Mouse (Mus musculus) CH12.LX (cell line): ENCODE measurements around the gene Prkaa1. TPM values are rescaled to one million over a fixed set of nuclear protein-coding genes. Genes with fewer than 3 reads are reported as not detected.

Experiments
- DNase-seq: peaks from one replicate; pipeline ENCODE4 v3.0.0-alpha.2; 2013; ENCODE audit errors: extremely low read depth
- H3K27ac ChIP-seq: 2 replicates; pipeline ENCODE4 v1.5.1; 2012; ENCODE audit warnings: low read depth, mild to moderate bottlenecking, control low read depth, moderate library complexity; ENCODE audit not compliant: insufficient read depth
- H3K27me3 ChIP-seq: replicated peaks from 2 replicates; pipeline ENCODE3; 2012; ENCODE audit warnings: inconsistent platforms
- H3K36me3 ChIP-seq, 2 experiments: replicated peaks in 1 of 2; 2 replicates each; pipeline versions ENCODE3 to v1.6.1; 2012; ENCODE audit warnings: inconsistent platforms in 1 of 2, low read length in 1 of 2, mild to moderate bottlenecking in 1 of 2, mixed read lengths in 1 of 2, moderate library complexity in 1 of 2; ENCODE audit not compliant: control insufficient read depth in 1 of 2, insufficient read depth in 1 of 2
- H3K4me1 ChIP-seq, 2 experiments: 2 replicates each; pipeline ENCODE4 v1.6.1; 2012; ENCODE audit warnings: inconsistent platforms in 1 of 2, moderate library complexity in 1 of 2; ENCODE audit not compliant: insufficient read depth in 2 of 2, control insufficient read depth in 1 of 2
- H3K4me2 ChIP-seq: 2 replicates; pipeline ENCODE4 v1.6.1; 2012; ENCODE audit warnings: low read depth, mild to moderate bottlenecking, control low read depth; ENCODE audit not compliant: poor library complexity, insufficient read depth, severe bottlenecking
- H3K4me3 ChIP-seq, 3 experiments: fragments of 150-350 bp in 1 of 3; sonication (generic) in 1 of 3; replicated peaks in 1 of 3; 2 replicates each; pipeline versions ENCODE3 to v1.5.1; 2011 to 2012; ENCODE audit warnings: low read depth in 2 of 3, low read length in 2 of 3, mild to moderate bottlenecking in 2 of 3, moderate library complexity in 2 of 3, control low read depth in 1 of 3, improper control_type of control experiment in 1 of 3, inconsistent platforms in 1 of 3, mixed read lengths in 1 of 3; ENCODE audit not compliant: poor library complexity in 1 of 3
- H3K79me2 ChIP-seq: replicated peaks from 2 replicates; pipeline ENCODE4 v1.6.1; 2012; ENCODE audit warnings: mild to moderate bottlenecking, moderate library complexity; ENCODE audit not compliant: control insufficient read depth, poor library complexity, insufficient read depth, severe bottlenecking; ENCODE audit errors: extremely low read depth
- H3K9ac ChIP-seq: 2 replicates; pipeline ENCODE4 v1.6.1; 2012; ENCODE audit warnings: low read depth, mild to moderate bottlenecking, control low read depth, moderate library complexity; ENCODE audit not compliant: insufficient read depth
- H3K9me3 ChIP-seq: replicated peaks from 2 replicates; pipeline ENCODE3; 2012; ENCODE audit warnings: low read length, inconsistent platforms, mixed read lengths
- BHLHE40 ChIP-seq: IDR thresholded peaks from 2 replicates; pipeline ENCODE4 v1.6.1; 2011; ENCODE audit warnings: mild to moderate bottlenecking, low read depth, low read length, improper control_type of control experiment
- CHD2 ChIP-seq: IDR thresholded peaks from 2 replicates; pipeline ENCODE4 v1.6.1; 2011; ENCODE audit warnings: low read length, improper control_type of control experiment
- ELF1 ChIP-seq: IDR thresholded peaks from 2 replicates; pipeline ENCODE4 v1.6.1; 2014; ENCODE audit warnings: low read depth, mild to moderate bottlenecking, inconsistent platforms, low read length, improper control_type of control experiment
- ETS1 ChIP-seq: conservative IDR thresholded peaks from 2 replicates; pipeline ENCODE4 v1.6.1; 2012; ENCODE audit warnings: low read depth, mild to moderate bottlenecking, inconsistent platforms, low read length, improper control_type of control experiment, moderate library complexity
- GABPA ChIP-seq: IDR thresholded peaks from 2 replicates; pipeline ENCODE4 v1.6.1; 2012; ENCODE audit warnings: low read depth, low read length, improper control_type of control experiment, inconsistent platforms; ENCODE audit not compliant: insufficient replicate concordance
- HCFC1 ChIP-seq: IDR thresholded peaks from 2 replicates; pipeline ENCODE4 v1.6.1; 2012; ENCODE audit warnings: low read depth, mild to moderate bottlenecking, inconsistent platforms, low read length, improper control_type of control experiment
- IRF4 ChIP-seq: IDR thresholded peaks from 2 replicates; pipeline ENCODE4 v1.6.1; 2014; ENCODE audit warnings: low read depth, mild to moderate bottlenecking, inconsistent platforms, low read length, improper control_type of control experiment
- JUN ChIP-seq: IDR thresholded peaks from 2 replicates; pipeline ENCODE4 v1.6.1; 2011; ENCODE audit warnings: low read depth, mild to moderate bottlenecking, low read length, improper control_type of control experiment, moderate library complexity; ENCODE audit not compliant: insufficient read depth
- JUND ChIP-seq: conservative IDR thresholded peaks from 2 replicates; pipeline ENCODE4 v1.6.1; 2011; ENCODE audit warnings: low read depth, low read length, improper control_type of control experiment
- KAT2A ChIP-seq: IDR thresholded peaks from 2 replicates; pipeline ENCODE4 v1.6.1; 2012; ENCODE audit warnings: low read length, improper control_type of control experiment, inconsistent platforms; ENCODE audit not compliant: insufficient replicate concordance
- MAFK ChIP-seq: IDR thresholded peaks from 2 replicates; pipeline ENCODE4 v1.6.1; 2011; ENCODE audit warnings: low read length, improper control_type of control experiment; ENCODE audit not compliant: insufficient replicate concordance
- MAZ ChIP-seq: IDR thresholded peaks from 2 replicates; pipeline ENCODE4 v1.6.1; 2012; ENCODE audit warnings: low read depth, mild to moderate bottlenecking, inconsistent platforms, low read length, improper control_type of control experiment, moderate library complexity
- MEF2A ChIP-seq: IDR thresholded peaks from 2 replicates; pipeline ENCODE4 v1.6.1; 2014; ENCODE audit warnings: low read depth, mild to moderate bottlenecking, inconsistent platforms, low read length, improper control_type of control experiment, borderline replicate concordance
- MXI1 ChIP-seq: IDR thresholded peaks from 2 replicates; pipeline ENCODE4 v1.6.1; 2011; ENCODE audit warnings: mild to moderate bottlenecking, low read depth, low read length, improper control_type of control experiment
- NELFE ChIP-seq: IDR thresholded peaks from 2 replicates; pipeline ENCODE4 v1.6.1; 2011; ENCODE audit warnings: low read depth, low read length, improper control_type of control experiment
- NRF1 ChIP-seq: IDR thresholded peaks from 2 replicates; pipeline ENCODE4 v1.6.1; 2014; ENCODE audit warnings: low read depth, mild to moderate bottlenecking, inconsistent platforms, low read length, improper control_type of control experiment, moderate library complexity
- PAX5 ChIP-seq: IDR thresholded peaks from 2 replicates; pipeline ENCODE4 v1.6.1; 2012; ENCODE audit warnings: low read length, inconsistent platforms, mixed read lengths
- RAD21 ChIP-seq: IDR thresholded peaks from 2 replicates; pipeline ENCODE4 v1.6.1; 2011; ENCODE audit warnings: low read depth, mild to moderate bottlenecking, low read length, improper control_type of control experiment, moderate library complexity
- RCOR1 ChIP-seq: conservative IDR thresholded peaks from 2 replicates; pipeline ENCODE4 v1.6.1; 2012; ENCODE audit warnings: low read depth, mild to moderate bottlenecking, inconsistent platforms, low read length, improper control_type of control experiment
- SIN3A ChIP-seq: IDR thresholded peaks from 2 replicates; pipeline ENCODE4 v1.6.1; 2012; ENCODE audit warnings: low read length, improper control_type of control experiment, inconsistent platforms
- SMC3 ChIP-seq: IDR thresholded peaks from 2 replicates; pipeline ENCODE4 v1.6.1; 2011; ENCODE audit warnings: low read depth, low read length, improper control_type of control experiment
- TBP ChIP-seq: conservative IDR thresholded peaks from 2 replicates; pipeline ENCODE4 v1.6.1; 2011; ENCODE audit warnings: low read depth, low read length, improper control_type of control experiment
- TCF12 ChIP-seq: IDR thresholded peaks from 2 replicates; pipeline ENCODE4 v1.6.1; 2014; ENCODE audit warnings: low read depth, mild to moderate bottlenecking, inconsistent platforms, low read length, improper control_type of control experiment
- UBTF ChIP-seq: IDR thresholded peaks from 2 replicates; pipeline ENCODE4 v1.6.1; 2012; ENCODE audit warnings: low read depth, mild to moderate bottlenecking, inconsistent platforms, low read length, improper control_type of control experiment, moderate library complexity
- USF1 ChIP-seq: IDR thresholded peaks from 2 replicates; pipeline ENCODE4 v1.6.1; 2014; ENCODE audit warnings: low read depth, mild to moderate bottlenecking, inconsistent platforms, low read length, improper control_type of control experiment
- USF2 ChIP-seq: conservative IDR thresholded peaks from 2 replicates; pipeline ENCODE4 v1.6.1; 2011; ENCODE audit warnings: low read depth, low read length, improper control_type of control experiment
- ZC3H11A ChIP-seq: IDR thresholded peaks from 2 replicates; pipeline ENCODE4 v1.6.1; 2012; ENCODE audit warnings: low read depth, mild to moderate bottlenecking, inconsistent platforms, low read length, improper control_type of control experiment
- dilution Hi-C: fragments of 300-500 bp; cut with MboI; formaldehyde crosslinking; loops from 2 replicates; pipeline ENCODE4 v1.14.3; 2020; ENCODE audit warnings: low sequenced_read_pairs; ENCODE audit not compliant: extremely low pct_unique_long_range_greater_than_20kb, extremely low pct_ligation_motif_present
- in situ Hi-C: fragments of 300-500 bp; cut with MboI; formaldehyde crosslinking; loops from 3 replicates; pipeline ENCODE4 v1.14.3; 2019; ENCODE audit warnings: low sequenced_read_pairs, low pct_ligation_motif_present, low pct_unique_long_range_greater_than_20kb, mixed read lengths
- polyA plus RNA-seq: library from polyadenylated mRNA; unstranded; fragments of >175 nt; gene quantifications from 2 replicates; pipeline ENCODE4 v1.2.1, GENCODE M21; 2012; ENCODE audit warnings: low read depth; ENCODE audit not compliant: insufficient read length
- total RNA-seq, 2 experiments: library from RNA; depleted of rRNA; stranded (reverse); fragments of 300-350 nt in 1 of 2; fragments of >200 nt in 1 of 2; gene quantifications; 2 replicates each; pipeline ENCODE4 v1.2.3; 2012 to 2014

Gene Prkaa1
- total and polyA plus RNA-seq, 3 experiments = 12.6 to 25.4 (median 21.2) TPM

DNA sequence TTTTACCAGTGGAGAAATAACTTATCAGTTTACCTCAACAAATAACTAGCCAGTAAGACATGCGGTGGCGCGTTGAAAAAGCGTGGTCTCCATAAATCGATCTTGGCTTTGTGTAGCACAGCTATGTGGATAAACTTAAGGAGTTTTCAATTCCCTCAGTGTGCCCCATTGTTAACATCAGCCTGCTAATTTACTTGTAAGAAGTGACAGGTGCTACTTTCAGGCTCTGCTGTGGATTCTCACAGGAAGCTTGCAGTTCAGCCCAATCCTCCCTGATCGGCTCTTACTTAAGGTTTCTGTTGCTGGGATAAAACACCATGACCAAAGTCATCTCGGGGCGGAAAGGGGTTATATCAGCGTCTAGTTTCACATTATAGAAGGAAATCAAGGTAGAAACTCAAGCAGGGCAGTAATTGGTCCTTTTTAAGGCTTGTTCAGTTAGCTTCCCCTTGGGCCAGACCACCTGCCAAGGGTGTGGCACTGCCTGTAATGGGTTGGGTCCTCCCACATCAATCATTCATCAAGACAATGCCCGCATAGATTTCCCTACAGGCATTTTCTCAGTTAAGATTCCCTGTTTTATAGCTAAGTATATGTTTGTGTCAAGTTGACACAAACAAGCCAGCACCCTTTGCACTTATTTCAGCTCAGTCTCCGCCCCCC lies 41.1 kb downstream of the Prkaa1 start:
- Histone ChIP-seq H3K79me2 (peaks cover 5% of the 10 kb centered on the region; the same call in 1 of the 2 replicates), H3K27ac (no peak overlapping the region), H3K4me3 (peak overlapping the region; percentile 59 to 88 (median 82)), H3K4me2 (peak overlapping the region; percentile 67), H3K36me3 (peaks cover 6 to 32% of the 10 kb centered on the region in 2 experiments), H3K9me3 (no peaks in the 10 kb centered on the region), H3K4me1 (peaks cover 6 to 29% of the 10 kb centered on the region in 2 experiments; a peak in 3 of 4 replicates), H3K9ac (peak overlapping the region; percentile 57), H3K27me3 (no peaks in the 10 kb centered on the region)
- dilution Hi-C loops = no loop called here
- in situ Hi-C loops = no loop called here
- TF ChIP-seq PAX5 (no peak), UBTF (no peak), SIN3A (no peak), USF1 (no peak), RCOR1 (no peak), ELF1 (no peak), MXI1 (no peak), BHLHE40 (no peak), JUND (no peak), MAZ (no peak)
- DNase-seq = peak; percentile 35

DNA sequence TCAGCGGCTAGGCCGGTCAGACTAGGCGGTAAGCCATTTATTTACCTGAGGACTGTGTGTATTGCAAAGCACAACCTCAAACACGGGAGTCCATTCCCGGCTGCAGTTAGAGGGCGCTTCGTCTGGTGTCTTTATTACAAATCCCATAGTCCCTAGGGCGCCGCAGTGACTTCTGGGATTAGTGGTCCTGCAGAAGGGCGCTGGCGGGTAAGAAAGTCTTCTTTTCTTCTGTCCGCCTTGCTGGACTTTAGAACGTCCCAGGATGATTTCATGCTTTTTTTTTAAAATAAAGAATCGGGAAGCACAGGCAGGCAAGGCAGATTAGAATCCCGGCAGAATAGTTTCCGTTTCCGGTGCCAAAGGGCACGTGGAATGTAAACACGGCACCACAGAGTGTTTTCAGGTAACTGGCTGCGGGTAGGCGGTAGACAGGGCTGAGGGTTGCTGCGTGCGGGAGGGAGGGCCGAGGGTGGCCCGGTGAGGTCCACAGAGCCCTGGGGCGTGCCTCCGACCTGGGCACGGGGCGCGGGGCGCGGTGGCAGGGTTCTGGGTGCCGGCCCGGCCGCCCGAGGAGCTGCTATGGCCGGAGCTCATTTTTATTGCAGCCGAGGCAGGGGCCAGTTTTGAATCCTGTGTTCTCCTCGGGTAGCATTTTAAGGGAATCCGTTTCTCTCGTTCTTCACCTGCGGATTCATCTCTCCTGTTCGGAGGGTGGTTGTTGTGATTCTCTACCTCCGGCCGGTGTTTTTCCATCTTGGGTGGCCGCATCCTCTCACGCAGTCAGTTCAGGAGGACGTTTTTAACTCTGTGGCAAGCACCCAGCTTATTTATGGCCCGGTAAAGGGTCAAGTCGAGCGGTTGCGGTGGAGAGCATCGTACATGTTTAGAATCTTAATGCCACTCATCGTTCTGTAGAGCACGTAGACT lies 42.0 kb downstream of the Prkaa1 start, which contains the start of gene Ttc33:
Ttc33 (plus strand) TSS at position 160 of the 927 bp plus-strand sequence.
- H3K79me2 ChIP-seq = peaks cover 5% of the 10 kb centered on the region; the same call in 1 of the 2 replicates
- H3K9ac ChIP-seq = peak within 1 kb of the TSS; percentile 57
- H3K4me3 ChIP-seq = peak within 1 kb of the TSS; percentile 59 to 88 (median 82)
- DNase-seq = peak; percentile 64
- no peaks in the 10 kb centered on the region for H3K27me3 ChIP-seq
- peak within 1 kb of the TSS; percentile 35 for H3K27ac ChIP-seq
- peaks cover 13 to 34% of the 10 kb centered on the region in 2 experiments for H3K36me3 ChIP-seq
- peaks cover 6 to 32% of the 10 kb centered on the region in 2 experiments; a peak in 3 of 4 replicates for H3K4me1 ChIP-seq
- H3K4me2 ChIP-seq = peak within 1 kb of the TSS; percentile 99
- dilution Hi-C loops = no loop called here
- H3K9me3 ChIP-seq = no peaks in the 10 kb centered on the region
- in situ Hi-C loops = no loop called here
- TF ChIP-seq JUN (no peak), USF1 (no peak), ZC3H11A (no peak), NELFE (peak; percentile 46; the same call in 1 of the 2 replicates), MXI1 (peak; percentile 92), PAX5 (no peak), NRF1 (no peak), TCF12 (0 out of 2 replicates have a peak, but pooled peaks have one; percentile 37), RCOR1 (no peak), MEF2A (peak; percentile 47; the same call in 1 of the 2 replicates), CHD2 (peak; percentile 69), KAT2A (peak; percentile 81; the same call in 1 of the 2 replicates), IRF4 (peak; percentile 51; the same call in 1 of the 2 replicates), SMC3 (no peak), TBP (peak; percentile 76; the same call in 1 of the 2 replicates), SIN3A (peak; percentile 94), MAFK (no peak), ETS1 (no peak), HCFC1 (peak; percentile 89), RAD21 (no peak), USF2 (no peak), GABPA (no peak; the same call in 1 of the 2 replicates)
